Mouse (Mus musculus): ENCODE results near the gene Fancc.

- TF ChIP-seq POLR2A (IDR thresholded peaks at IDR 0.05; ENCODE audit: insufficient read length, low read depth) (peak; percentile 22), MYOD1 (IDR thresholded peaks at IDR 0.05; ENCODE audit: control insufficient read depth in 1 of 3, insufficient read length in 2 of 3, low read depth in 2 of 3) (no peak), USF1 (IDR thresholded peaks at IDR 0.05; ENCODE audit: low read depth) (no peak), MYOG (IDR thresholded peaks at IDR 0.05; ENCODE audit: control insufficient read depth in 1 of 3, insufficient read depth in 1 of 3, insufficient read length in 2 of 3, low read depth in 2 of 3) (no peak), E2F4 (IDR thresholded peaks at IDR 0.05; ENCODE audit: insufficient read depth) (no peak), TCF12 (IDR thresholded peaks at IDR 0.05; ENCODE audit: insufficient read depth, poor library complexity, severe bottlenecking) (no peak), REST (IDR thresholded peaks at IDR 0.05; ENCODE audit: insufficient read depth, insufficient read length) (no peak), CEBPB (IDR thresholded peaks at IDR 0.05; ENCODE audit: insufficient read depth, poor library complexity, severe bottlenecking) (no peak), MAX (IDR thresholded peaks at IDR 0.05; ENCODE audit: low read depth) (no peak), POLR2AphosphoS2 (IDR thresholded peaks at IDR 0.05; ENCODE audit: insufficient read length, low read depth) (peak; percentile 40), SRF (IDR thresholded peaks at IDR 0.05; ENCODE audit: control insufficient read depth, insufficient read length, low read depth) (no peak)
Observed at GRCm38 (mm10) chr13:63260753-63261631, 236.1 kb downstream of the Fancc start.

Data from myocyte (in vitro differentiated cells).